Mouse (Mus musculus) liver, embryonic 11.5 days (tissue): ENCODE measurements around the gene Gm21987. TPM values are rescaled to one million over a fixed set of nuclear protein-coding genes. Genes with fewer than 3 reads are reported as not detected.

Source experiments
- ATAC-seq: fragments of 200-750 bp; cut with Nextera tagmentation; replicated peaks from 2 replicates; pipeline ENCODE4 v1.8.0; 2017; ENCODE audit warnings: moderate number of reproducible peaks, mild to moderate bottlenecking, moderate TSS enrichment, moderate library complexity; ENCODE audit not compliant: low FRiP score
- DNase-seq: peaks from one replicate; pipeline ENCODE4 v3.0.0-alpha.2; 2017; ENCODE audit warnings: low spot score
- H3K27ac ChIP-seq: fragments of 300-500 bp; sonication (generic); 2 replicates; pipeline ENCODE4 v1.5.1; 2014; ENCODE audit warnings: mild to moderate bottlenecking, low read depth, low read length, control low read depth
- H3K27me3 ChIP-seq: fragments of 300-500 bp; sonication (generic); replicated peaks from 2 replicates; pipeline ENCODE4 v1.6.1; 2014; ENCODE audit warnings: low read length, mixed read lengths; ENCODE audit not compliant: control insufficient read depth, insufficient read depth
- H3K36me3 ChIP-seq: fragments of 300-500 bp; sonication (generic); 2 replicates; pipeline ENCODE4 v1.6.1; 2014; ENCODE audit warnings: mild to moderate bottlenecking, low read length, moderate library complexity, mixed read lengths; ENCODE audit not compliant: control insufficient read depth, insufficient read depth
- H3K4me1 ChIP-seq: fragments of 300-500 bp; sonication (generic); replicated peaks from 2 replicates; pipeline ENCODE4 v1.6.1; 2014; ENCODE audit warnings: low read length, mixed read lengths; ENCODE audit not compliant: control insufficient read depth, insufficient read depth
- H3K4me2 ChIP-seq: fragments of 300-500 bp; sonication (generic); 2 replicates; pipeline ENCODE4 v1.6.1; 2014; ENCODE audit warnings: mild to moderate bottlenecking, control low read depth, moderate library complexity
- H3K4me3 ChIP-seq: fragments of 300-500 bp; sonication (generic); 2 replicates; pipeline ENCODE4 v1.5.1; 2014; ENCODE audit warnings: low read depth, low read length, control low read depth
- H3K9ac ChIP-seq: fragments of 300-500 bp; sonication (generic); 2 replicates; pipeline ENCODE4 v1.6.1; 2014; ENCODE audit warnings: low read depth, low read length, control low read depth
- H3K9me3 ChIP-seq: fragments of 300-500 bp; sonication (generic); 2 replicates; pipeline ENCODE4 v1.6.1; 2016; ENCODE audit warnings: low read length, inconsistent platforms, mixed read lengths; ENCODE audit not compliant: control insufficient read depth
- WGBS: fragments of 180-500 bp; shearing (Covaris S2); extraction: QIAGEN DNeasy Blood & Tissue Kit; methylation state at CpG from one replicate; pipeline ENCODE4 v1.1.7; 2014; 5-methylcytosine and 5-hydroxymethylcytosine counted together
- polyA plus RNA-seq: library from polyadenylated mRNA; unstranded; fragments of >200 nt; fragmentation: Nextera tagmentation; extraction: Ambion mirVana; gene quantifications from 2 replicates; pipeline ENCODE4 v1.2.1, GENCODE M21; 2014

Gm21987 gene
- polyA plus RNA-seq, 1 experiment from 2014 or later = not detected

- Histone ChIP-seq H3K4me1 (peaks cover 33% of the 10 kb centered on the region), H3K9ac (no peak overlapping the region), H3K4me3 (no peak overlapping the region), H3K36me3 (peaks cover 18% of the 10 kb centered on the region), H3K4me2 (no peak overlapping the region), H3K27me3 (no peaks in the 10 kb centered on the region), H3K9me3 (no peaks in the 10 kb centered on the region), H3K27ac (no peak overlapping the region)
- DNase-seq (no peak), ATAC-seq (no peak)
Measured at GRCm38 (mm10) chr16:38352851-38353250, 6.0 kb downstream of the Gm21987 start.

GRCm38 (mm10) chr16:38353642-38354041, 6.8 kb downstream of the Gm21987 start:
- H3K4me3 ChIP-seq = no peak overlapping the region
- no peak overlapping the region for H3K4me2 ChIP-seq
- no peaks in the 10 kb centered on the region for H3K27me3 ChIP-seq
- DNase-seq (no peak), ATAC-seq (no peak)
- peaks cover 26% of the 10 kb centered on the region for H3K4me1 ChIP-seq
- peaks cover 18% of the 10 kb centered on the region for H3K36me3 ChIP-seq
- no peak overlapping the region; the same call in 1 of the 2 replicates for H3K27ac ChIP-seq
- H3K9ac ChIP-seq = no peak overlapping the region
- 91% methylated on average over 2 of the region's 2 CpGs for WGBS
- H3K9me3 ChIP-seq = no peaks in the 10 kb centered on the region

- H3K27me3 ChIP-seq = no peaks in the 10 kb centered on the region
- no peak overlapping the region for H3K4me3 ChIP-seq
- H3K27ac ChIP-seq = peak overlapping the region; percentile 26; the same call in 1 of the 2 replicates
- ATAC-seq = peak; percentile 42; the same call in 1 of the 2 replicates
- no peak overlapping the region for H3K4me2 ChIP-seq
- no peak overlapping the region for H3K9ac ChIP-seq
- WGBS = 52% methylated on average over 5 of the region's 5 CpGs
- H3K9me3 ChIP-seq = no peaks in the 10 kb centered on the region
- peaks cover 25% of the 10 kb centered on the region for H3K4me1 ChIP-seq
- no peak for DNase-seq
- peaks cover 15% of the 10 kb centered on the region; the same call in 1 of the 2 replicates for H3K36me3 ChIP-seq
Measured at GRCm38 (mm10) chr16:38354185-38354913, 7.5 kb downstream of the Gm21987 start.

- 81% methylated on average over 6 of the region's 6 CpGs for WGBS
- no peak for ATAC-seq
- Histone ChIP-seq H3K9me3 (no peaks in the 10 kb centered on the region), H3K9ac (no peak overlapping the region), H3K27me3 (no peaks in the 10 kb centered on the region), H3K4me3 (no peak overlapping the region), H3K36me3 (0 out of 2 replicates have a peak, but pooled peaks cover 2% of the 10 kb centered on the region), H3K4me2 (no peak overlapping the region), H3K4me1 (peaks cover 20% of the 10 kb centered on the region), H3K27ac (no peak overlapping the region)
- DNase-seq = no peak
Measured at GRCm38 (mm10) chr16:38358256-38358812, 11.5 kb downstream of the Gm21987 start.

- 90% methylated on average over 2 of the region's 2 CpGs for WGBS
- peaks cover 23% of the 10 kb centered on the region for H3K4me1 ChIP-seq
Measured at GRCm38 (mm10) chr16:38359241-38359640, 12.4 kb downstream of the Gm21987 start.

GRCm38 (mm10) chr16:38359857-38360256, 13.0 kb downstream of the Gm21987 start:
- Histone ChIP-seq H3K9ac (no peak overlapping the region), H3K9me3 (no peaks in the 10 kb centered on the region), H3K27ac (no peak overlapping the region), H3K36me3 (no peaks in the 10 kb centered on the region), H3K4me1 (peaks cover 19% of the 10 kb centered on the region; the same call in 1 of the 2 replicates), H3K4me3 (no peak overlapping the region), H3K4me2 (no peak overlapping the region), H3K27me3 (no peaks in the 10 kb centered on the region)
- DNase-seq = no peak
- 68% methylated on average over 3 of the region's 3 CpGs for WGBS
- ATAC-seq = no peak

More at GRCm38 (mm10) chr16:38359241-38359640, 12.4 kb downstream of the Gm21987 start:
- no peak overlapping the region for H3K4me2 ChIP-seq
- no peaks in the 10 kb centered on the region for H3K27me3 ChIP-seq
- H3K36me3 ChIP-seq = 0 out of 2 replicates have a peak, but pooled peaks cover 2% of the 10 kb centered on the region
- ATAC-seq (no peak), DNase-seq (peak; percentile 16)
- H3K27ac ChIP-seq = no peak overlapping the region
- H3K9me3 ChIP-seq = no peaks in the 10 kb centered on the region
- H3K9ac ChIP-seq = no peak overlapping the region
- no peak overlapping the region for H3K4me3 ChIP-seq

GRCm38 (mm10) chr16:38360317-38360716, 13.5 kb downstream of the Gm21987 start:
- H3K9me3 ChIP-seq = no peaks in the 10 kb centered on the region
- ATAC-seq (no peak), DNase-seq (no peak)
- no peaks in the 10 kb centered on the region for H3K27me3 ChIP-seq
- 51% methylated on average over 2 of the region's 2 CpGs for WGBS
- H3K36me3 ChIP-seq = no peaks in the 10 kb centered on the region
- peaks cover 19% of the 10 kb centered on the region; the same call in 1 of the 2 replicates for H3K4me1 ChIP-seq
- no peak overlapping the region for H3K27ac ChIP-seq
- H3K9ac ChIP-seq = no peak overlapping the region
- no peak overlapping the region for H3K4me3 ChIP-seq
- no peak overlapping the region for H3K4me2 ChIP-seq

- Histone ChIP-seq H3K4me1 (peaks cover 19% of the 10 kb centered on the region; the same call in 1 of the 2 replicates), H3K27ac (no peak within 1 kb of the TSS; the same call in 1 of the 2 replicates)
Measured at GRCm38 (mm10) chr16:38361933-38362332, 15.1 kb downstream of the Gm21987 start, which contains the start of gene Popdc2. Popdc2 (plus strand) TSS chr16:38362209.

More at GRCm38 (mm10) chr16:38361933-38362332, 15.1 kb downstream of the Gm21987 start, which contains the start of gene Popdc2:
- H3K27me3 ChIP-seq = no peaks in the 10 kb centered on the region
- WGBS = 43% methylated on average over 10 of the region's 10 CpGs
- H3K4me3 ChIP-seq = no peak within 1 kb of the TSS
- no peak for ATAC-seq
- DNase-seq = no peak
- no peak within 1 kb of the TSS for H3K9ac ChIP-seq
- no peaks in the 10 kb centered on the region for H3K9me3 ChIP-seq
- no peaks in the 10 kb centered on the region for H3K36me3 ChIP-seq
- H3K4me2 ChIP-seq = peak within 1 kb of the TSS; percentile 31
